Mouse (Mus musculus): Measurements from ENCODE around the gene Os9.

DNA sequence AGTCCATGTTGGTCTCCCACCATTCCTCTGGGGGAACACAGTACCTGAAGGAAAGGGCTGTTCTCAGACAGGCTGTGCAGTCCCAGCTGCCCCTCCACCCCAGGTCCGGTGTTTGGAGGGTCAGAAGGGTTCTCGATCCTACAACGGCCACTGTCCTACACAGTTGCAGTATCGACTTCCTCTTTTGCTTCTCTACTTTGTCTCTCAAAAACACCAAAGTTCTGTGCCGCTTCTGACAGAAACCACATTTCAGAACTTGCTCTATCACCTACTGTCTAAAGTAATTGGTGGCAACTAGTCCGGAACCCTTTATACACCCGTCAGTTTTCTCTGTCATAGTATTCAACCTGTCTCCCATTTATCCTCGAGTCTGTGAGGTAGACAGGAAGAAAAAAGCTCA is 65.5 kb downstream of the Os9 start:
- no peak for TF ChIP-seq EP300 (IDR thresholded peaks at IDR 0.05; ENCODE audit: low read depth)
- TF ChIP-seq CTCF (IDR thresholded peaks at IDR 0.05; ENCODE audit: low read depth) = no peak

All from liver, embryonic 14.5 days (tissue).